Mouse (Mus musculus) left cerebral cortex, postnatal 36 days (tissue): ENCODE data around the gene Trio. TPM values are rescaled to one million over a fixed set of nuclear protein-coding genes. Genes with fewer than 3 reads are reported as not detected.

ENCODE experiments used
- DNase-seq, 2 experiments: peaks; one replicate each; pipeline ENCODE4 v3.0.0; 2021 to 2022; ENCODE audit warnings: low spot score in 2 of 2, mixed read lengths in 1 of 2
- intact Hi-C: fragments of 180-260 bp; cut with DNase I; formaldehyde crosslinking; loops from one replicate; pipeline ENCODE4 v1.15.1; 2025
- total RNA-seq, 2 experiments: library from RNA; stranded (reverse); gene quantifications; 2 replicates each; pipeline ENCODE4 v1.2.3; 2021

Trio gene
- total RNA-seq, 2 experiments from 2014 or later, result 182 to 280 TPM

GRCm38 (mm10) chr15:27955614-27956013, 70.0 kb downstream of the Trio start:
- DNase-seq, result no peak
- intact Hi-C loops, result no loop called here

DNA sequence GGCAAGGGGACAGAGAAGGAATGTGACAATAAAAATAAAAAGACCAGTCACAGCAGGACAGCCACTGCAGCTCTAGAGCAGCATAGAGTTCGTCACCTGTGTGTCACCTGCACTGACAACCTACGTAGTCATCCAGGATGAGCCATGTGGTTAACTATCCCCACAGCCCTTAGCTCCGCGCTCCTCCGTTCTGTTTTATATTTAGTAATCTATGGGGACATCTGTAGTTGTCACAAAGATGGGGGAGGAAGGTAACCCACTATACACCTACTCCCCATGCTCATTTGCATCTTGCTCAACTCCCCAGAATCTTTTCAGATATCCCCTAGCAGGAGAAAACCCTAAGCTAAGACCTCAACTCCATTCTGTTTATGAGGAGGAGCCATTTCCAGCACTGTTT, 71.3 kb downstream of the Trio start:
- DNase-seq, result no peak
- intact Hi-C loops, result loop anchor here (5.0 kb wide), 1 partner anchor 38 kb away; no protein-coding TSS in a partner anchor

DNA sequence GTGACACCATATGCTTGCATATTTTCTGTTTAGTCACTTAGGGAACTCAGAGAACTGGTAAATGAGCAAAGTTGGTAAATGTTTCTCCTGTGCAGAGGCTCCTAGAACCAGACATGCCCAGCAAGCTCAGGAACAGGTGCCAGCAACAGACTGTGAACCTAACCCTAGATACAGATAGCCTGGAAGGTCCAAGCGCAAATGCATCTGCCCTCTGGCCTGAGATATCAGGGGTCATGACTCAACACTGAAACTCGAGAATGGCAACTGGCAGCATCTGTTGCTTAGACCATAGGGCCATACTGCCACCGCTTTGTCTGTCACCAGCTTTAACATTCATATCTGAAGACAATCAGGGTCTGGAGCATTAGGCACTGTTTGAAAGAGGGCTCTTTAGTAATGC, 72.1 kb downstream of the Trio start:
- intact Hi-C loops, result loop anchor here (5.0 kb wide), 1 partner anchor 39 kb away; no protein-coding TSS in a partner anchor
- no peak for DNase-seq

DNA sequence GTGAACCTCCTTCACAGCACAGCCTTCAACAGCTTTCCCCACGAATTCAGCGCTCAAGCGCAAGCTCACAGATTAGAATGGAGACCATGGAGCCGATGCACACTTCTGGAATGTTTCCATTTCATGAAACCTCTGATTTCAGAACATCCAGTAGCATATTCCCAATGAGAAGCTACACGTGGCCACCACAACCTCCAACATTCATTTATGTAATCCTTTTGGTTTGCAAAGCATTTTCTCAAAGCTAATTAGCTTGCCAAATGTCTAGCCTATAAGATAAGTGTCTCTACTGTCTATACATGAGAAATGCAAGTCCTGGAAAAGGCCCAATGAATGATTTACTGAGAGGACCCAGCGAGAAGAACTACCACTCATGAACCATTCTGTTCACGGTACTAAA, 74.5 kb downstream of the Trio start:
- intact Hi-C loops, result loop anchor here (5.0 kb wide), 1 partner anchor 41 kb away; no protein-coding TSS in a partner anchor
- peak in 1 of 2 experiments; percentile 42 for DNase-seq

DNA sequence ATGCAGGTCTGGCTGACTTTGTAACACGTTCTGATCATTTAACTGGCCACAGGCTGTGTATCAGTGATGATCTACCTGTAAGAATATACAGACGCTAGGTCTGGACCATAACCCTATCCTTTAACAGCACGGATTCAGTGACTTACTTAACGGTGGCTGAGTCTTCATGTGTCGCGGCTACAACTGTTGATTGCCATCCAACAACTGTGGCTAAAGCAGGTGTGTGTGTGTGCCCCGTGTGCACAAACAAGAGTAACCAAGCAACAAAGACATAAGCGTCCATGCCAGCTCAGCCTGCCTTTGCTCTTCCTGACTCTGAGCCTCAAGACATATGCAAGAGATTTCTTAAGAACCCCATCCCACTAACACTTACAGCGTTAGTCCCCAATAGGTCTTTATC, 76.5 kb downstream of the Trio start:
- DNase-seq, result no peak
- intact Hi-C loops, result no loop called here

DNA sequence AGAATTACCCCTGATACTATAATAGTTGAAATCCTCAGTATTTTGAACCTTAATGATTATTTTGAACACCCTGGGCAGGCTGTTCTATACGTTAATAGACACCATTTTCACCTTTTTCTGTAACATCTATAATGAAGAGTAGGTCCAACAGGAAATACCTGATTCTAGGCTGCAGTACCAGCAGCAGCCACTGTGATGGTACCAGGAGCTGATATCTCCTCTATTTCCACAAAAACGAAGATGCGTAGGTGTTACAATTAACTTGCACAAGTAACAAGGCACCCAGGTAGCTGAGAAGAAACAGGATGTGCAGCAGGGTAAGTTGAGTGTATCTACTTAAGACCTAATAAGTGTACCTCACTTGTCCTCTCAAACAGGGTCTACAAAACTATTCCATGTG, 77.8 kb downstream of the Trio start:
- no peak for DNase-seq
- intact Hi-C loops, result no loop called here

- DNase-seq, result no peak
- intact Hi-C loops, result no loop called here
Measured at GRCm38 (mm10) chr15:27945570-27945969, 80.1 kb downstream of the Trio start.

GRCm38 (mm10) chr15:27944898-27945297, 80.8 kb downstream of the Trio start:
- intact Hi-C loops, result no loop called here
- DNase-seq, result no peak

DNA sequence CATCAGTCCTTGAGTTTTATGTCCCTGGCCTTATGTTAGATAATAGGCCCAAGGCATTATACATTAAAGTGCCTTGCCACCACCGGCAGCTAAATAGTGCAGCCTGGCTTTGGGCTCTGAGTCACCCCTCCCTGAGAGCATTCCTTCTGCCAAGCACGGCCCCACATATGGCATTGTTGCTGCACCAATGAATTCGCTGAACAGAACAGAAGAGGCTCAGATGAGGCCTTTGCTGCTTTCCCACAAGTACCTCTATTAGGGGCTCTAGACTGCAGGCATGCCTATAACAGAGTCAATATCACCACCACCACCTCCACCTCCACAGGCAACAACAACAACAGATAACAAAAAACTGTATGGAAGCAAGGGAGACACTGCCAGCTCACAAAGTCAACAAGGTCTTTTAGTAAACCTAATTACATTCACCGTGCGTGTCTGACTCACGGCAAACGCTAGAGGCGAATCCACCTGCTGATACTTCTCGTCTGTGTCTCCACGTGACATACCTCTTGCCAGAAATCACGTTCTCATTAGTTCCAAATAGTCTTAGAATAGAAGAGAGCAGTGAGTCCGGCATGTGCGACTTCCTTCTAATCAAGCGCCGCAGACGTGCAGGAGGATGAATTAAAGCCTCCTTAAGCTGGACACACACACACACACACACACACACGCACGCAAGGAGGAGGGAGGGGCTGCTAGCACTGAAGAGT, 82.0 kb downstream of the Trio start:
- peak; percentile 58 to 62 for DNase-seq
- intact Hi-C loops, result no loop called here

- DNase-seq, result peak in 1 of 2 experiments; percentile 33
- intact Hi-C loops, result no loop called here
Measured at GRCm38 (mm10) chr15:27942148-27942847, 83.3 kb downstream of the Trio start.

- intact Hi-C loops, result no loop called here
- DNase-seq, result no peak
Measured at GRCm38 (mm10) chr15:27941441-27941840, 84.2 kb downstream of the Trio start.

DNA sequence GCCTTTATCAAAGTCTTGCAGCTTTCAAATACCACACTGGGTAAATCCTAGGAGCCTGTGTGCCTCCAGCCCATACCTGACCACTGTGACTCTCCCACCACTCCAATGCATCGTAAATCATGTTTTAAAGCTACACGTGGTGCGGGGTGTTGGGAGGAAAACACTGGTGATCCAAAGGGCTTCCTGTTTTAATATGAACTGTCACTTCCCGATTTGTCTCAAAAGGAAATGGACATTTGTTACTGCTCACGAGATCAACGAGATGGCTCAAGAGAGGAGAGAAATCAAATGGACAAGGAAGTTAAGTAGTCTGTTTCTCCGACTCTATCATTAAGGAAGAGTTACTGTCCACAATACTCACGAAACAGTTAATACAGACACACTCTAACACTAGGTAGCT, 84.6 kb downstream of the Trio start:
- intact Hi-C loops, result no loop called here
- no peak for DNase-seq

DNA sequence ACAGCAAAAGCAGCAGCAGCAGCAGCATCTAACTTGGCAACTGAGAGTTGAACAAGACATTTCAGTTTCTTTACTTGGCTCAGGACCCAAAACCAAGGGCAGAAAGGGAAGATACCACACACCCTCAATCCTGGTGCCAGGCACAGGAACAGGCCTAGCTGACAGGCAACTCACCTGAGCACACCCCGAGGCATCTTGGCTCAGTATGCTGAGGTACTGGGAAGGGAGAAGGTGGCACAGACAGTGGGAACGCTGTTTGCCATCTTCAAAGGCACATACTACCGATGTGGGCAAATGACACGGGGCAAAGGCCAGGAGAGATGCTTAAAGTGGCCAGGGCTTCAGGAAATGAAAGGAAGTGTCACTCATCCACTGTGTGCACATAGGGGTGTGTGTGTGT, 85.6 kb downstream of the Trio start:
- intact Hi-C loops, result no loop called here

DNA sequence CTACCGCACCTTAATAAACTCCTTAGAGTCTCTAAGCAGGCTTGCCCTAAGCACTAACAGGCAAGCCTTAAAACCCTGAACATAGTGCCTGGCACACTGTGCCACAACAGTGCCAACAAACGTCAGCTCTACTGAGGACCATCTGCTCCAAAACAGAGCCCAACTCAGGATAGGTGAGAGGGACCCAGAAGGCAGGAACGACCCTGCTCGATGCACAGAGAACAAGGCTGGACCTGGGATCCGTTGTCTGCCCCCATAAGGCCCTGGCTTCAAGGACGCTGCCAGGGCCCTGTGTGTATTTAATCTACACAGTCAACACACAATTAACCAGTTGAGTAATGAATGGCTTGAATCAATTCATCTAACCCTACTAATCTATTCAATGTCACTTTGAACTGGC, 86.8 kb downstream of the Trio start:
- DNase-seq, result no peak
- intact Hi-C loops, result loop anchor here (5.0 kb wide), 1 partner anchor 83 kb away; no protein-coding TSS in a partner anchor

More for the DNA sequence above, 85.6 kb downstream of the Trio start:
- DNase-seq, result no peak

DNA sequence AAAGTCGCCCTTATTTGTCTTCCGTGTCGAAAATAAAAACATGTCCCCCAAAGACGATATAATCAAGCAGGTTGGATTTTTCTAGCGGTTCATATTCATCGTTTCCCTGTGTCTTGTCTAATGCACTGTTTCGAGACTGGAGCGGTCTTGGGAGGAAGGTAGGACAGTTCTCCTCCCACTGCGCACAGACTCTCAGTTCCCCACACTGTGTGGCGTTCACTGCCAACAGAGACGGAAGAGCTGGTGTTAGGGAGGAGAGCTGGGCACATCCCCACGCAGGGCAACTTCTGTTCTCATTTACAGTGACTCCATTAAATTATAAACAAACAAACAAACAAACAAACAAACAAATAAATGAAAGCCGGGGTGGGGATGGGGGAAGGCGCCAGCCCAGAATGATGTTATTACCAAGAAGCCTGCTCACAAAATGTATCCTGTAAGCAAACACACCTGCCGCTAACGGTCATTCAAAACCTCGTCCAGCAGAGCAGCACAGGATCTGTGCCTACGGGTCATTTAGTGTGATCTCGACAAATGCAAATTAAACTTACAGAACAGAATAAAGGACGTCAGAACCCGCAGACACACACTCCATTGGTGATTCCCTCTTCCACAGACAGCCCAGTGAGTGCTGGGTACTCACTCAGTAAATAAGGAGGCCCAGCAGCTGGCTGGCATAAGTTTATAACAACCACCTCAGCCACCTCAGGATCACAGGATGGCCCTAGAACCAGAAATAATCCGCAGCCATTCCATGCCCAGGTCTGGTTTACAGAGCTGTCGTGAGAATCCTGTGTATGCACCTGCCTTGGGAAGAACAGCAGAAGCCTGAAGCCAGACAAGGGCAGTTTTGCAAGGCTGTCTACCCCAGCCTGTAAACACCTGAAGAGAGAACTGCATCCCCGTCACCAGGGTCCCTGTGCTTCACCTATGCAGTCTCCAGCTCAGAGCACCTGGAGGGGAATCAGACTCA, 87.5 kb downstream of the Trio start:
- intact Hi-C loops, result loop anchor here (5.0 kb wide), 1 partner anchor 84 kb away; no protein-coding TSS in a partner anchor
- DNase-seq, result peak in 1 of 2 experiments; percentile 71

DNA sequence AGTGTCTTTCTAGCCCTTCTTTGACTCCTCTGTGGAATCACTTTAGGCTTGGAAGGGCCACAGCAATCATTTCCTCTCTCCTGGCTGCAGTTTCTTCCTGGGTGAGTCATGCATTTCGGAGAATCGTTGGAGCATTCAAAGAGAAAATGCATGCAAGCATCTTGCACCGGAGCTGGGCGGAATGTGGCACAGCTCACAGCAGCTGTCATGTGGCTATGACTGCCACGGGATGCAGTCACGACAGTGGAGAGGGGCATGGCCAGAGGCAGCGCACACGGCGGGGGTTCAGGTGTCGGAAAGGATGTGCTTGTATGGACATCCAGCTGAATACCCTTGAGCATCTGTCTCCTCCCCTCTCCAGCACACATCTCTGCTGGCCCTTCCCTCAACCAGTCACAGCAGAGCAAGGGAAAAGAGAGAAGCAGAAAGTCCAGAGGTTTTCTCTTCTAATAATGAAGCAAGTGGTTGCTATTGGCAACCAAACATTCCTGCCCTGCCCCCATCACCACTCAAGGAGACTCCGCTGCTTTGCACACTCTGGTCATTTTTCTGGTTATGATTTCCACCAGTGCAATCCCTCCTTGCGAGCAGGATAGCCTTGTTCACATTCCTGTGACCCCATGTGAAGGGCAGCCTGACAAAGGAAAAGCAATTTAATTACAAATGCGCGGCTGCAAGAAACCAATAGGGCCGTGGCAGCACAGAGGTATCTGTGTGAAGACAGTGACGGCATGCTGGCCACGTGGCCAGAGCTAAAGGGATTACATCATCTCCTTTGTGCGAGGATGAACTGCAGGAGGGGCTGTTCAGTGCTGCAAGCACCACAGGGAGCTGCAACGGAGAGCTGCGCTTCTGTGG, 88.4 kb downstream of the Trio start:
- peak; percentile 80 to 82 for DNase-seq
- intact Hi-C loops, result loop anchor here (5.0 kb wide), 1 partner anchor 85 kb away; no protein-coding TSS in a partner anchor

DNA sequence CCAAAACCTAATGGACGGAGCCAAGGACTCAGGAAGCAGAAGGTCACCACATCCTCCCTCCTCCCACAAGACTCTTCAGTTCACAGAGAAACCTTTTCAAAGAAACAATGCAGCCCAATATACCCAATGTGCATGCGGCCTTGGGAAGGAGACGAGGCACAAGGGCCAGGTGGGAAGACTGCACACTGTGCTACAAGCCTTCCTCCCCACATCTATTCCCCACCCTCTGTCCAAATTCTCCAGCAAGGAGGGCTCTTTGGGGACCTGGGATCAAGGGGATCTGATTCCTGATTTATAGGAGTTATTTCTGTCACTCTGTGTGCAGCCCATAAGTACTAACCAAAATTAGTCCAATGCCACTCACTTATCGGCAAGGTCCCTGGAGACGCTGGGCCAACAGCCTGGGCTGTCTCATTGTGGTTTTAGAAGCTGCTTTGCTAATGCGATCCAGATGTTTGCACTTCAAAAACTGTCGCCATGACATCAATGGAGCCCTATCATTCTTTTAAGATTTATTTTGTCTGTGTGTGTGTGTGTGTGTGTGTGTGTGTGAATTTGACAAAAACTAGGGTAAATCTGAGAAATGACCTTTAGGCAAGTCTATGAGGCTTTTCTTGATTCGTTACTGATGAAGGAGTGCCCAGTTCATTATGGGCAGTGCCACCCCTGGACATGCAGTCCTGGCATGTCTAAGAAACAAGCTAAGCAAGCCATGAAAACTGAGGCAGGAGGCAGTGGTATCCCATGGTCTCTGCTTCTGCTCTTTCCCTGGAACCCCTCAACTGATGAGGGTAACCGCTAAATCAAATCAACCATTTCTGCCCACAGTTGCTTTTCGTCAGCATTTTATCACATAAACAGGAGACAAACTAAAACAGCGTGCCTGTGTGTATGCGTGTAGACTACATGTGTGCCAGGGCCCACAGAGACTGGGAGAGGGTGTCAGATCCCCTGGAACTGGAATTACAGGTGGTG, 89.6 kb downstream of the Trio start:
- no peak for DNase-seq
- intact Hi-C loops, result loop anchor here (5.0 kb wide), 1 partner anchor 86 kb away; no protein-coding TSS in a partner anchor

DNA sequence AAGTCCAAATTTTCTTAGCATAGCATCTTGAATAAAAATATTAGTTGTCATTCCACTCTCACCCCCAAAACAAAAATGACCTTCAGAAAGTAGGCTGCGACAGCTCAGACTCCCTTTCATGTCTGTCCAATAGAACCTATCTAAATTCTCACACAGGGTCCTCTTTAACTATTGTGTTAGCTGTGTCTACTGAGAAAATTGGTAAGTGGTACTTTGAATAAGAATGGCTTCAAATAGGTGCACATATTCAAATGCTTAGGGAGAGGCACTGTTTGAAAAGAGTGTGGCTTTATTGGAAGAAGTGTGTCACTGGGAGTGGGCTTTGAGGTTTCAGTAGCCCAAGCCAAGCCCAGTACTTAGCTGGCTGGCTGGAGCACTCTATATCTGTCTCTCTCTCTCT, 92.4 kb downstream of the Trio start:
- no peak for DNase-seq
- intact Hi-C loops, result no loop called here
